Mouse (Mus musculus): Measurements from ENCODE around the gene Cyp2a22.
"Not testable (repeated sequence)": the region's sequence is repeated elsewhere in the genome, so short reads cannot be mapped to it uniquely, and the experiment has no call there.

GRCm38 (mm10) chr7:26981464-26981863 lies 42.3 kb upstream of the Cyp2a22 start:
- TF ChIP-seq EP300 (optimal IDR thresholded peaks at IDR 0.05); CTCF (IDR thresholded peaks at IDR 0.05; ENCODE audit: low read depth): not testable (repeated sequence)

Data from stomach, postnatal 0 days (tissue).